Mouse (Mus musculus) CH12.LX (cell line): ENCODE measurements around the gene Cebpa. TPM values are rescaled to one million over a fixed set of nuclear protein-coding genes. Genes with fewer than 3 reads are reported as not detected.

Experiments used
- DNase-seq: peaks from one replicate; pipeline ENCODE4 v3.0.0-alpha.2; 2013; ENCODE audit errors: extremely low read depth
- H3K27ac ChIP-seq: 2 replicates; pipeline ENCODE4 v1.5.1; 2012; ENCODE audit warnings: low read depth, mild to moderate bottlenecking, control low read depth, moderate library complexity; ENCODE audit not compliant: insufficient read depth
- H3K27me3 ChIP-seq: replicated peaks from 2 replicates; pipeline ENCODE3; 2012; ENCODE audit warnings: inconsistent platforms
- H3K36me3 ChIP-seq, 2 experiments: replicated peaks in 1 of 2; 2 replicates each; pipeline versions ENCODE3 to v1.6.1; 2012; ENCODE audit warnings: inconsistent platforms in 1 of 2, low read length in 1 of 2, mild to moderate bottlenecking in 1 of 2, mixed read lengths in 1 of 2, moderate library complexity in 1 of 2; ENCODE audit not compliant: control insufficient read depth in 1 of 2, insufficient read depth in 1 of 2
- H3K4me1 ChIP-seq, 2 experiments: 2 replicates each; pipeline ENCODE4 v1.6.1; 2012; ENCODE audit warnings: inconsistent platforms in 1 of 2, moderate library complexity in 1 of 2; ENCODE audit not compliant: insufficient read depth in 2 of 2, control insufficient read depth in 1 of 2
- H3K4me2 ChIP-seq: 2 replicates; pipeline ENCODE4 v1.6.1; 2012; ENCODE audit warnings: low read depth, mild to moderate bottlenecking, control low read depth; ENCODE audit not compliant: poor library complexity, insufficient read depth, severe bottlenecking
- H3K4me3 ChIP-seq, 3 experiments: fragments of 150-350 bp in 1 of 3; sonication (generic) in 1 of 3; replicated peaks in 1 of 3; 2 replicates each; pipeline versions ENCODE3 to v1.5.1; 2011 to 2012; ENCODE audit warnings: low read depth in 2 of 3, low read length in 2 of 3, mild to moderate bottlenecking in 2 of 3, moderate library complexity in 2 of 3, control low read depth in 1 of 3, improper control_type of control experiment in 1 of 3, inconsistent platforms in 1 of 3, mixed read lengths in 1 of 3; ENCODE audit not compliant: poor library complexity in 1 of 3
- H3K79me2 ChIP-seq: replicated peaks from 2 replicates; pipeline ENCODE4 v1.6.1; 2012; ENCODE audit warnings: mild to moderate bottlenecking, moderate library complexity; ENCODE audit not compliant: control insufficient read depth, poor library complexity, insufficient read depth, severe bottlenecking; ENCODE audit errors: extremely low read depth
- H3K9ac ChIP-seq: 2 replicates; pipeline ENCODE4 v1.6.1; 2012; ENCODE audit warnings: low read depth, mild to moderate bottlenecking, control low read depth, moderate library complexity; ENCODE audit not compliant: insufficient read depth
- H3K9me3 ChIP-seq: replicated peaks from 2 replicates; pipeline ENCODE3; 2012; ENCODE audit warnings: low read length, inconsistent platforms, mixed read lengths
- BHLHE40 ChIP-seq: IDR thresholded peaks from 2 replicates; pipeline ENCODE4 v1.6.1; 2011; ENCODE audit warnings: mild to moderate bottlenecking, low read depth, low read length, improper control_type of control experiment
- CHD2 ChIP-seq: IDR thresholded peaks from 2 replicates; pipeline ENCODE4 v1.6.1; 2011; ENCODE audit warnings: low read length, improper control_type of control experiment
- ELF1 ChIP-seq: IDR thresholded peaks from 2 replicates; pipeline ENCODE4 v1.6.1; 2014; ENCODE audit warnings: low read depth, mild to moderate bottlenecking, inconsistent platforms, low read length, improper control_type of control experiment
- ETS1 ChIP-seq: conservative IDR thresholded peaks from 2 replicates; pipeline ENCODE4 v1.6.1; 2012; ENCODE audit warnings: low read depth, mild to moderate bottlenecking, inconsistent platforms, low read length, improper control_type of control experiment, moderate library complexity
- JUN ChIP-seq: IDR thresholded peaks from 2 replicates; pipeline ENCODE4 v1.6.1; 2011; ENCODE audit warnings: low read depth, mild to moderate bottlenecking, low read length, improper control_type of control experiment, moderate library complexity; ENCODE audit not compliant: insufficient read depth
- MAX ChIP-seq: IDR thresholded peaks from 2 replicates; pipeline ENCODE4 v1.6.1; 2011; ENCODE audit warnings: low read length, improper control_type of control experiment
- MEF2A ChIP-seq: IDR thresholded peaks from 2 replicates; pipeline ENCODE4 v1.6.1; 2014; ENCODE audit warnings: low read depth, mild to moderate bottlenecking, inconsistent platforms, low read length, improper control_type of control experiment, borderline replicate concordance
- PAX5 ChIP-seq: IDR thresholded peaks from 2 replicates; pipeline ENCODE4 v1.6.1; 2012; ENCODE audit warnings: low read length, inconsistent platforms, mixed read lengths
- POLR2AphosphoS2 ChIP-seq: IDR thresholded peaks from 2 replicates; pipeline ENCODE4 v1.6.1; 2011; ENCODE audit warnings: low read depth, low read length, improper control_type of control experiment
- RCOR1 ChIP-seq: conservative IDR thresholded peaks from 2 replicates; pipeline ENCODE4 v1.6.1; 2012; ENCODE audit warnings: low read depth, mild to moderate bottlenecking, inconsistent platforms, low read length, improper control_type of control experiment
- SMC3 ChIP-seq: IDR thresholded peaks from 2 replicates; pipeline ENCODE4 v1.6.1; 2011; ENCODE audit warnings: low read depth, low read length, improper control_type of control experiment
- TBP ChIP-seq: conservative IDR thresholded peaks from 2 replicates; pipeline ENCODE4 v1.6.1; 2011; ENCODE audit warnings: low read depth, low read length, improper control_type of control experiment
- TCF12 ChIP-seq: IDR thresholded peaks from 2 replicates; pipeline ENCODE4 v1.6.1; 2014; ENCODE audit warnings: low read depth, mild to moderate bottlenecking, inconsistent platforms, low read length, improper control_type of control experiment
- UBTF ChIP-seq: IDR thresholded peaks from 2 replicates; pipeline ENCODE4 v1.6.1; 2012; ENCODE audit warnings: low read depth, mild to moderate bottlenecking, inconsistent platforms, low read length, improper control_type of control experiment, moderate library complexity
- USF1 ChIP-seq: IDR thresholded peaks from 2 replicates; pipeline ENCODE4 v1.6.1; 2014; ENCODE audit warnings: low read depth, mild to moderate bottlenecking, inconsistent platforms, low read length, improper control_type of control experiment
- ZC3H11A ChIP-seq: IDR thresholded peaks from 2 replicates; pipeline ENCODE4 v1.6.1; 2012; ENCODE audit warnings: low read depth, mild to moderate bottlenecking, inconsistent platforms, low read length, improper control_type of control experiment
- ZNF384 ChIP-seq: IDR thresholded peaks from 2 replicates; pipeline ENCODE4 v1.6.1; 2012; ENCODE audit warnings: low read depth, low read length, improper control_type of control experiment, inconsistent platforms
- dilution Hi-C: fragments of 300-500 bp; cut with MboI; formaldehyde crosslinking; loops from 2 replicates; pipeline ENCODE4 v1.14.3; 2020; ENCODE audit warnings: low sequenced_read_pairs; ENCODE audit not compliant: extremely low pct_unique_long_range_greater_than_20kb, extremely low pct_ligation_motif_present
- in situ Hi-C: fragments of 300-500 bp; cut with MboI; formaldehyde crosslinking; loops from 3 replicates; pipeline ENCODE4 v1.14.3; 2019; ENCODE audit warnings: low sequenced_read_pairs, low pct_ligation_motif_present, low pct_unique_long_range_greater_than_20kb, mixed read lengths
- polyA plus RNA-seq: library from polyadenylated mRNA; unstranded; fragments of >175 nt; gene quantifications from 2 replicates; pipeline ENCODE4 v1.2.1, GENCODE M21; 2012; ENCODE audit warnings: low read depth; ENCODE audit not compliant: insufficient read length
- total RNA-seq, 2 experiments: library from RNA; depleted of rRNA; stranded (reverse); fragments of 300-350 nt in 1 of 2; fragments of >200 nt in 1 of 2; gene quantifications; 2 replicates each; pipeline ENCODE4 v1.2.3; 2012 to 2014

Cebpa gene
- total and polyA plus RNA-seq, 3 experiments, result not detected

- Histone ChIP-seq H3K9ac (no peak overlapping the region), H3K79me2 (no peaks in the 10 kb centered on the region), H3K27me3 (peaks cover 9% of the 10 kb centered on the region), H3K36me3 (no peaks in the 10 kb centered on the region), H3K4me3 (no peak overlapping the region), H3K4me1 (no peaks in the 10 kb centered on the region), H3K9me3 (peaks cover 14% of the 10 kb centered on the region), H3K27ac (no peak overlapping the region), H3K4me2 (no peak overlapping the region)
- no peak for DNase-seq
- no peak for TF ChIP-seq TBP
- no peak for TF ChIP-seq POLR2AphosphoS2
- no peak for TF ChIP-seq MAX
- no peak for TF ChIP-seq BHLHE40
- in situ Hi-C loops (no loop called here), dilution Hi-C loops (no loop called here)
These were observed 43.4 kb downstream of the Cebpa start for GRCm38 (mm10) chr7:35162443-35162842.

DNA sequence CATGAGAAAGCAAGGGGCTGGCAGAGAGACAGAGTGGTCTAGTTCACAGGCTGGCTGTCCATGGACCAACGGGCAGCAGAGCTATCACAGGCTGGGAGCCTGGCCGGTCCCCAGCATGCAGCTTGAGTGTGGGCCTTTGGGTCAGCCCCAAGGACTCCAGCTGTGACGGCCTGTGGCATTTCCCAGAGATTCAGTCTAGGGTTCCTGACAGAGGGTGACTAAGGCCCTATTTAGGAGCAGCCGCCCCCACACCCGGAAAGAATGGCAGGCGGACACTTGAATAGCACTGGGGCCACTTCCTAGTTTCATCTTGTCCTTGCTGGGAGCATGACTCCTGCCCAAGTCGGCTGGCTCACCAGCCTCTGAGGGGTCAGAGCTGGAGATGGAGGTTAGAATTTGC, 44.5 kb downstream of the Cebpa start:
- in situ Hi-C loops (no loop called here), dilution Hi-C loops (no loop called here)
- Histone ChIP-seq H3K9ac (no peak overlapping the region), H3K9me3 (peaks cover 11% of the 10 kb centered on the region), H3K4me1 (no peaks in the 10 kb centered on the region), H3K36me3 (no peaks in the 10 kb centered on the region), H3K4me2 (no peak overlapping the region), H3K4me3 (no peak overlapping the region), H3K27ac (no peak overlapping the region), H3K79me2 (no peaks in the 10 kb centered on the region), H3K27me3 (peaks cover 12% of the 10 kb centered on the region)
- TF ChIP-seq JUN (no peak), USF1 (no peak), ZNF384 (no peak), ELF1 (no peak), BHLHE40 (no peak), UBTF (no peak), ETS1 (no peak), CHD2 (no peak), SMC3 (no peak), MEF2A (no peak), PAX5 (no peak), ZC3H11A (no peak), TCF12 (no peak), RCOR1 (no peak)
- no peak for DNase-seq
